Mouse (Mus musculus) splenic B cell, adult 2 months (primary cell): ENCODE measurements around the gene Apbb2.

Experiments used
- DNase-seq: peaks from one replicate; pipeline ENCODE4 v3.0.0-alpha.2; 2011; ENCODE audit warnings: low read depth, low spot score
- H3K27me3 ChIP-seq: 2 replicates; pipeline ENCODE4 v1.6.1; 2012; ENCODE audit warnings: mild to moderate bottlenecking, low read length, moderate library complexity, mixed read lengths; ENCODE audit not compliant: control insufficient read depth, poor library complexity, insufficient read depth, severe bottlenecking
- H3K36me3 ChIP-seq: 2 replicates; pipeline ENCODE4 v1.6.1; 2012; ENCODE audit warnings: mild to moderate bottlenecking, low read length, moderate library complexity, mixed read lengths; ENCODE audit not compliant: control insufficient read depth, poor library complexity, insufficient read depth, severe bottlenecking

The Apbb2 gene

DNA sequence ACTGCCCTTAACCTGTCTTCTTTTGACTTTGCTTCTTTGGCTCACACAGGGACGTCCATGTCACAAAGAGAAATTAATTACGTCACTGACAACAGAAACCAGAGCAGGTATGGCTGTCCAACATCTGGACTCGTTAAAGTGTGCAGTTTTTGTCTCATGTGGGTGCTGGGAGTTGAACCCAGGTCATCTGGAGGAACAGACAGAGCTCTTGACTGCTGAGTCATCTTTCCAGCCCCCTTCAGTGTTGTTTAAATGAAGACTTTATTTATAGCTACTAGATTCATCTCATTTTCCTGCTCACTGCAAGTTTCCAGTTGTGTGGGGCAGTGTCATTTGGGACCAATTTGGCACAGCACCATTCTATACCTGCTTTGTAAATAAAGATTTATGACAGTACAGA is 273.4 kb downstream of the Apbb2 start:
- DNase-seq = no peak
- Histone ChIP-seq H3K36me3 (no peaks in the 10 kb centered on the region), H3K27me3 (no peaks in the 10 kb centered on the region)

DNA sequence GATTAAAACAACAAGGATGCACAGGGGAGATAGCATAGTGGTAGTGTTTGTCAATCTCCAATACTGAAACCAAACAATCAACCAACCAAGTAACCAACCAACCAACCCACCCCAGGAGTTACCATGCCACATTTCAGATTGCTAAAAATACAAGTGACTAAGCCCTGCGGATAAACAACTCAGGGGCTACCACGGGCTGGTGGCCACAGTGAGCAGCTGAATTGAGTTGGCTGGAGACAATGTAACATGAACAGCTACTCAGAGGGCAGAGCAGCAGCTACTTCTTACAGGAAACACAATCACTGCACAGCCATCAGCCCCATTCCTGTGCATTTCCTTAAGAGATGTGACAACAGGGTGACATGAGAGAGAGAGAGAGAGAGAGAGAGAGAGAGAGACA is 274.4 kb downstream of the Apbb2 start:
- H3K27me3 ChIP-seq = no peaks in the 10 kb centered on the region
- no peak for DNase-seq
- H3K36me3 ChIP-seq = no peaks in the 10 kb centered on the region

DNA sequence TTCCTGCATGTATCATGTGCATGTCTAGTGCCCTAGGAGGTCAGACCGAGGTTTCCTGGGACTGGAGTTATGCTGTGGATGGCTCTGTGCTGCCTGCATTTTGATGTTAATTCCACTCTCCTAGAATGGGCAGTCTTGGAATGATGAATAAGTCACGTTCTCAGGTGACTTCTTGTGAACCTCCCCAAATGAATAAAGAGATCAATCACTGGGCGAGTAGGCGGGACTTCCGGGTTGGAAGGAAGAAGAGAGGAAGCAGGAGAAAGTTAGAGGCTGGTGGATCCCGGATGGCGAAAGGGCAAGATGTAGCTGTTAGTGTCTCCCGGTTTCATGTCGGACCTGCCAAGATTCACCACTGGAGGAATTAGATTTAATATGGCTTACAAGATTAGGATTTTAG is 276.3 kb downstream of the Apbb2 start:
- Histone ChIP-seq H3K27me3 (no peaks in the 10 kb centered on the region), H3K36me3 (no peaks in the 10 kb centered on the region)
- no peak for DNase-seq

DNA sequence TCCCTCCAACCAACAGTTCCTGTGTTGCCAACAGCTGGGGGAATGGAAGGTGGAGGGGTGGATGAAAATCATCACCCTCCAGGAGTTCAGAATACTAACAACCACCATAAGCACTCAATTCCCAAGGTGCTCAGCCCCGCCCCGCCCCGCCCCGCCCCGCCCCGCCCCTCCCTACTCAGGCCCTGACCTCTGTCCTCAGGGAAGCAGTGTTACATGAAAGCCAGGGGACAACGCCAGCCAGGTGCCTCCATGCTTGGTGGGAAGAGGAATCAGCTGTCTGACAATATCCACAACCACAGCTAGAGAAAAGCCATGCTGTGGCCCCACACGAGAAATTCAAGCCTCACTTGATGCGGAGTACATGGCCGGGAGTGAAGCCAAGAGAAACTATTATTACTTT is 276.7 kb downstream of the Apbb2 start:
- Histone ChIP-seq H3K36me3 (no peaks in the 10 kb centered on the region), H3K27me3 (no peaks in the 10 kb centered on the region)
- DNase-seq = no peak

DNA sequence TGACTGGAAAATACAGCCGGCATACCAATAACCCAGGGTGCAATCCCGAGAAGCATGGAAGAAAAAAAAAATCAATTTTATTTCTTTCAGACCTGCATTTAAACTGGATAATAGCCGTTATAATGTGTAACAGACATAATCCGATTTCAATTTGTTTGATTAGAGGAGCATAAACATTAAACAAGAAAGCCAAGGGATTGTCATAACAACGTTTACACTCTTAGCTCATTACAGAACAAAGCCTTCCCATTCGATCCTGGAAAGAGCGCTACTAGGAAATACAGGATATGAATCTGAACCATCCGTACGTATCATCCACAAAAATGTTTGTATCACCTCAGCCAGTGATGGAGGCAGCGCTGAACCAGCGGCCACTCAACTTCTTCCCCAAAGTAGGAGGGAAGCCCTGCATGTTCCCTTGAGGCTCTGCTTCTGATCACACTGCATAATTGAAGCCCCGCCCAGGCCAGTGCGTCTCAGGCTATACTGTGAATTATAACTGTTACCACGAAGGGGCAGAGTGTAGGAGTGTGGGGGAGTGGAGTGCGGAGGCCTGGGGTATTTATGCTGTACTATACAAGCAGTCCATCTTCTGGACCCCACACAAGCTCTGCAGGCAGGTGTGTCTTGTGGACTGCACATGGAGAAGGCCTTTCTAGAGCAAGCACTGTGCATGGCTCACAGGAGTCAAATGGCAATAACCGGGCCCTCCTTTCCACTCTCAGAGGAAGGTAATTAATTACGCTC is 278.1 kb downstream of the Apbb2 start:
- Histone ChIP-seq H3K36me3 (no peaks in the 10 kb centered on the region), H3K27me3 (no peaks in the 10 kb centered on the region)
- DNase-seq = no peak

DNA sequence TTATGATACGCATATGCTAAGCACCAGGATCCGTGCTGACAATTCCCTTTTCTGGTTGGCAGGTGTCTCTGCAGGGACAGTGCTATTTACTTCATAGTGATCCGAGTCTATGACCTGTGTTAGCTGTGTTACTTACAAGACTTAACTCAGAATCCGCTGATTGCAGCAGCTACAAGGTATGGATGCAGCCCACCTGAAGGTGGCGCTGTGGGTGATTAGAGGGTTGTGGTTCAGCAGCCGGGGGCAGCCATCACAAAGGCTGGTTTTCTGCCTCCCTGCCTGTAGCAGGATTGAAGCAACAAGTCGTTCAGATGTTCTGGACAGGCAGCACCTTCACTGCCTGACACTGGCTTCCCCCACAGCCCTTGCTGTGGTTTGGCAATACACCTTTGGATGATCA is 280.0 kb downstream of the Apbb2 start:
- DNase-seq = peak; percentile 35
- H3K27me3 ChIP-seq = no peaks in the 10 kb centered on the region
- no peaks in the 10 kb centered on the region for H3K36me3 ChIP-seq

DNA sequence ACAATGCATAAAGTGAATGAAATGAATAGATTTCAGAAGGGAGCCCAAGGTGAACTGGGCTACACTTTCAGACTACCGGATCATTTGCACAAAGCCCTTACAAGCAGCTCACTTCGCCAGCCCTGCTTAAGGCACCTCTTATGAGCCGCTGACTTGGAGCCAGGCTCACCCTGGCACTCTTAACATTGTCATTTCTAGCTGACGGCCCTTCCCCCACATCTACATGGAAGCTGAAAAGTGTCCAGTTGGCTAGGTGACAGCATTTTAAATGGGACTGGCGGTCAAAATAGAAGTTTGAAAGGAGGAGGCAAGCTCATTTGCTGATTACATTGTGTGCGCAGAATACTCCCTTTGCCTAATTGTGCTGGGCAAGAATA is 280.6 kb downstream of the Apbb2 start:
- Histone ChIP-seq H3K36me3 (no peaks in the 10 kb centered on the region), H3K27me3 (no peaks in the 10 kb centered on the region)
- no peak for DNase-seq

DNA sequence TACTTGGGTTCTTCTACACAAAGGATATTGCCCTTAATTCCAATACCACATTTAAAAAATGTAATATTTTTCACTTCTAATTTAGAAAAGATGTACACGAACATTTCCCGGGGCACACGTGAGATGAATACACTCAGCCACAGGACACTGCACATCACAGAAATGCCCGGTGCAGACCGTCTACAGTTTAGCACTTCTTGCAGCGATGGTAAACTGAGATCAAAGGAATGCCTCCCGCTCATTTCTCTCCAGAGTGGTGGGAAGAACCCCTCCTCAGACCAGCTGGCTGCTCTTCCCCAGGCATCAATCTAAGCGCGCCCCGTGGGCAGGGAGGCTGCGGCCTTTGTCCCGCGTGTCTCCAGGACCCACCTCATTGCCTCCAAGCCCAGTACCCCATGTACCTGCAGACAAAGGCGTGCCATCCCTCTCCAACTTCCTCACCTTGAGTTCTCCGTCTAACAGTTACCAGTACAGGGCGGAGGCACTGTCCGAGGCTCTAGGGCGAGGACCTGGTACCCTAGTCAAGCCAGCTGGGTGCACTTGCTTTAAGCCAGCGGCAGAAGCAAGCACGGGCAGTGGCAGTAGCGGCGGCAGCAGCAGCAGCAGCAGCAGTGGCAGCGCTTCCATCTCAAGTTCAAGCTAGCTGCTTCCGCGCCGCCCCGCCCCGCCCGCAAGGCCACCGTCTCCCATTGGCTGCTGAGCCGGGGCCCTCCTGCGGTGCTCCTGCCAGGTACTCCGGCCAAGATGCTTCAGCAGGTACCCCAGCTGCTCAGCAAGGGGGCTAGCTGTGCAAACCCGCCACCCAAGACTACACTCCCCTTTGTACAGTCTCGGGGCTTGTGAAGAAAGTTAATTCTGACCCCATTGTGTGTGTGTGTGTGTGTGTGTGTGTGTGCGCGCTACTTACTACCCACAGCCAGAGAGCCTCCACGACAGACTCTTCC is 281.3 kb downstream of the Apbb2 start:
- H3K27me3 ChIP-seq = no peaks in the 10 kb centered on the region
- H3K36me3 ChIP-seq = no peaks in the 10 kb centered on the region
- peak; percentile 29 for DNase-seq

DNA sequence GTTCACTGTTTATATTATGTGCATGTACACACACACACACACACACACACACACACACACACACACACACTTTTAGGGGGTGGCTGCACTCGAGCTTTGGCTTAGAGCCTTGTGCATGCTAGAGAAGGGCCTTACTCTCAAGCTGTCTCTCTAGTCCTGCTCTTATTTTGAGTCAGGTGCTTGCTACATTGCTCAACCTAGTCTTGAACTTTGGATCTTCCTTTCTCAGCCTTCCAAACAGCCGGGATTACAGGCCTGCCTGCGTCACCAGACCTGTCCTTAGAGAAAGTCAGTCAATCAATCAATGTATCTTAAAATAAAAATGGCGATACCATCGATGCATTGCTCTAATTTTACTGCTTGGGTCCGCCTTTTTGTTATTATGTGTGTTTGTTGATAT is 287.8 kb downstream of the Apbb2 start:
- H3K36me3 ChIP-seq = no peaks in the 10 kb centered on the region
- no peak for DNase-seq
- H3K27me3 ChIP-seq = no peaks in the 10 kb centered on the region

DNA sequence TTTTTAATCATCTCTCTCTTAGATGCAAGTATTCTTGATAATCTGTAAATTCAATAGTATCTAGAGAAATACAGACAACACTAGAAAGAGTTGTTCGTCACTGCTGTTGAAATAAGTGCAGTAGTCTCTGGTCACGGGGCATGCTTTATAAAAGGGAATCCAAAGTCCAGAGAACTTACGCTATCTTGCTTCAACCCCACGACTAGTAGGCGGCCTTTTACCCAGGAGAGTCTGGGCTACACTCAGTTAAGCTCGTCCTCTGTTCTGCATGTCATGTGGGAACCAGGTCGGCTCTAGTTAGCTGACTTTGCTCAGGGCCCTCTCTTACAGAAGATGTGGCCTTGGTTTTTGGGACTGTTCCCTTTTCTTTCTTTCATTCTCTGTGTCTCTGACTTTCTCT is 289.8 kb downstream of the Apbb2 start:
- no peak for DNase-seq
- H3K27me3 ChIP-seq = no peaks in the 10 kb centered on the region

DNA sequence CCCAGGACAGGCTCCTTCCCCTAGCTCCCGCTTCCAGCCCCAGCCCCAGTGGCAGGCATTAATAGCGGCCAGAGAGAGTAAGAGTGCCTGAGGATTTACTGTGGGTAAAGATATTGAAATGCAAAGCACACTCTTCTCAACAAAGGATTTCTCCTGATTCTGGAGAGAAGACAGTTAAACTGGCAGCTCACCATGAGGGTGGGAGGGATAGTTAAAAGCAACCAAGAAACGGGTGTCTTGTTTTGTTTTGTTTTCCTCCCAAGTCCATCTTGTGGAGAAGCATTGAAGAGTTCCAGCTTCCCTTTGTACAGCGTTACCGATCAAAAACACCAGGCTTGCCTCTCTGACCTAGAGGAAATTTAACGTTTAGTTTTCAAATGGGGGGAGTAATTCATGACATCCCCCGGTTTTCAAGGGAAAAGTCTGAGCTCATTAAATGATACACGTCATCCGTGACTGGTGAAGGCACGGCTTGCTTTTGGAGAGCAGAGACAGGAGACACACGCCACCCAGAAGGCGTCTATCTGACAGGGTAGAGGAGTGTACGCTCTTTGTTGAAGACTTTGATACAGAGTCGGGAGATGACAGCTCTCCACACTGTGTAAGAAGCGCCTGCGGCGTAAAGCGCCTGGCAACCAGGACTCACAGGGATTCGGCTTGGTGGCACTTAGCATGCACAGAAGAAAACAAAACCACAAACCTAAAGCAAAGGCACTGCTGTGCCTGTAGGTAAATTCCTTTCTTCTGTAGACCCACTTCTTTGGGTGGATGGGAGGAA is 290.4 kb downstream of the Apbb2 start:
- no peak for DNase-seq
- no peaks in the 10 kb centered on the region for H3K27me3 ChIP-seq
- no peaks in the 10 kb centered on the region for H3K36me3 ChIP-seq

More for the DNA sequence above, 289.8 kb downstream of the Apbb2 start:
- H3K36me3 ChIP-seq = no peaks in the 10 kb centered on the region

DNA sequence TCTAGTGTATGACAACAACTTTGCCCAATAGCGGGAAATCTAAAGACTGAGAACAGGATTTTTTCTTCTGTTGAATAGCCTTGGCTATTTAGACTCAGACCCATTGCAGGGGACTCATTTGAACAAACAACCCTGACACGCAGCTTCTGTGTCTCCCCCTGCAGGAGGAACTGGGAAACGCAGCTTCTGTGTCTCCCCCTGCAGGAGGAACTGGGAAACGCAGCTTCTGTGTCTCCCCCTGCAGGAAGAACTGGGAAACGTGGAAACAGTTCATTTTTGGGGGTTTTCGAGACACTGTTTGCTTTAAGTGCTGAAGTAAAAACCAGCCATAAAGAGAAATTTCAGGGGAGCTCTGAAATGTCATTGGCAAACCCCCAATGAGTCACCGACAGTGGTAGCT is 292.2 kb downstream of the Apbb2 start:
- peak; percentile 13 for DNase-seq
- no peaks in the 10 kb centered on the region for H3K36me3 ChIP-seq

DNA sequence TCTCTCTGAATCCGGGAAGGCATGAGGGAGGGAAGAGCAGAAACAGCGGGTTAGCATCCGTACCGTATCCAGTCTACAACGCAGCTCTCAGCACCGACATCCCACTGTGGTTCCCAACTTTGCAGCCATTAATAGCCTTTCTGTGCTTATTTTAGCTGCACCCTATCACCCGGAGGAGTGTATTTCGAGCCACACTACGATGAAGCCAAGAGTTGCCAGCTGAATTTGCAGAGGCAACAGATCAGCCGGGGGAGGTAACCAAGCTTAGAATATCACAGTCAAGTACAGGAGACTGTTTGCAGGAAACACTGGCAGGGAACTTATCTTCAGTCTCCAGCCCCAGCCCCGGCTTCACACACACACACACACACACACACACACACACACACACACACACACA is 295.0 kb downstream of the Apbb2 start:
- H3K36me3 ChIP-seq = no peaks in the 10 kb centered on the region
- no peak for DNase-seq
- no peaks in the 10 kb centered on the region for H3K27me3 ChIP-seq

More for the DNA sequence above, 292.2 kb downstream of the Apbb2 start:
- H3K27me3 ChIP-seq = no peaks in the 10 kb centered on the region

DNA sequence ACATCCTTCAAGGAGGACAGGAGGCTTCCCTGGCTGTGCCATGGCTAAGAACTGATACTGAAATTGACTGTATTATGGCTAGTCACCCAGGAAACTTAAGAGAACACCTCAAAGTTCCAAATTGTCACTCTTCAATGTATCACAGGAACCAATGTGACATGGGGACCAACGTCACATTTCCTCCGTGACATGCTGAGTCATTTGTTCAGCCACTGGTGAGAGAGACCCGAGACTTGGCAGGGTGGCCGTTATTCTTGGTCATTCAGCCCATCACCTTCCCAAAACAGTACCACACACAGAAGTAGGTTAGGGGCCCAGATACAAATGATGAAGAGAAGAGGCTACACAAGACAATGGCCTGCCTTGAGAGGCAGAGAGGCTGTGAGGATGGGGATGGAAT is 295.5 kb downstream of the Apbb2 start:
- DNase-seq = no peak
- Histone ChIP-seq H3K27me3 (no peaks in the 10 kb centered on the region), H3K36me3 (no peaks in the 10 kb centered on the region)
